Mouse (Mus musculus) lung, postnatal 0 days (tissue): ENCODE data around the gene Gm28269.

Source experiments
- CTCF ChIP-seq: IDR thresholded peaks from 2 replicates; pipeline ENCODE4 v1.5.1; 2016; ENCODE audit warnings: antibody characterized with exemption, mild to moderate bottlenecking
- EP300 ChIP-seq: IDR thresholded peaks from 2 replicates; pipeline ENCODE4 v1.6.1; 2016; ENCODE audit warnings: antibody characterized with exemption, mild to moderate bottlenecking, control low read depth

GRCm38 (mm10) chrX:21716885-21717284 is 28.0 kb downstream of the Gm28269 start:
- TF ChIP-seq CTCF (no peak), EP300 (peak; percentile 51)
